In genomic region chr11:98939084-98939952, GRCm38 (mm10) we compare ENCODE assay signal across 8 mouse cellular contexts. TPM values are rescaled to one million over a fixed set of nuclear protein-coding genes. Genes with fewer than 3 reads are reported as not detected.
DNase-seq lines count a peak whose midpoint lies in the region; ATAC-seq and TF ChIP-seq lines count a peak whose summit lies in the region.

No protein-coding gene starts in this region.

- H3K4me3 ChIP-seq in hindbrain, embryonic 14.5 days (replicated peaks; ENCODE audit: low read length): 0 out of 2 replicates have a peak overlapping the region, but pooled peaks have one; percentile 47
- peak overlapping the region; percentile 69 for H3K4me3 ChIP-seq in lung, postnatal 0 days (ENCODE audit: low read depth, low read length)
- H3K4me3 ChIP-seq in thymus, adult 2 months (ENCODE audit: control insufficient read depth, insufficient read depth, low read length): peak overlapping the region; percentile 62

- no peaks in the 10 kb centered on the region for H3K36me3 ChIP-seq in hindbrain, embryonic 14.5 days (replicated peaks; ENCODE audit: control insufficient read depth, insufficient read depth)
- no peaks in the 10 kb centered on the region for H3K36me3 ChIP-seq in lung, postnatal 0 days (ENCODE audit: insufficient read depth, low read length)
- no peaks in the 10 kb centered on the region for H3K36me3 ChIP-seq in thymus, adult 2 months (ENCODE audit: control insufficient read depth, insufficient read depth, low read length)

- no peaks in the 10 kb centered on the region for H3K9me3 ChIP-seq in hindbrain, embryonic 14.5 days (ENCODE audit: control insufficient read depth, low read length)
- no peaks in the 10 kb centered on the region for H3K9me3 ChIP-seq in lung, postnatal 0 days (ENCODE audit: low read length)

- no peaks in the 10 kb centered on the region for H3K27me3 ChIP-seq in hindbrain, embryonic 14.5 days (ENCODE audit: control insufficient read depth, insufficient read depth, low read length)
- H3K27me3 ChIP-seq in lung, postnatal 0 days (replicated peaks; ENCODE audit: insufficient read depth, low read length): no peaks in the 10 kb centered on the region
- no peaks in the 10 kb centered on the region for H3K27me3 ChIP-seq in thymus, adult 2 months (ENCODE audit: control insufficient read depth, insufficient read depth, low read length)

- peak; percentile 7; the same call in 1 of the 2 replicates for TF ChIP-seq EP300 in lung, postnatal 0 days (IDR thresholded peaks at IDR 0.05)

- H3K27ac ChIP-seq in hindbrain, embryonic 14.5 days: no peak overlapping the region
- peak overlapping the region; percentile 97; the same call in 1 of the 2 replicates for H3K27ac ChIP-seq in lung, postnatal 0 days (ENCODE audit: low read length)
- H3K27ac ChIP-seq in thymus, adult 2 months (ENCODE audit: control insufficient read depth, insufficient read depth, low read length): peak overlapping the region; percentile 70

- TF ChIP-seq CTCF in lung, postnatal 0 days (IDR thresholded peaks at IDR 0.05): no peak
- TF ChIP-seq CTCF in thymus, adult 2 months (IDR thresholded peaks at IDR 0.05; ENCODE audit: borderline replicate concordance, control insufficient read depth, extremely low read depth, insufficient read depth, low read length, poor library complexity): 0 out of 2 replicates have a peak, but pooled peaks have one; percentile 26

- peaks cover 73% of the 10 kb centered on the region for H3K4me1 ChIP-seq in hindbrain, embryonic 14.5 days (replicated peaks; ENCODE audit: control insufficient read depth, insufficient read depth, low read length)
- H3K4me1 ChIP-seq in lung, postnatal 0 days (ENCODE audit: insufficient read depth, low read depth, low read length): peaks cover 57% of the 10 kb centered on the region
- H3K4me1 ChIP-seq in thymus, adult 2 months (replicated peaks; ENCODE audit: control insufficient read depth, insufficient read depth, low read length): peaks cover 73% of the 10 kb centered on the region

- H3K4me2 ChIP-seq in hindbrain, embryonic 14.5 days (replicated peaks): peak overlapping the region; percentile 83
- peak overlapping the region; percentile 96 for H3K4me2 ChIP-seq in lung, postnatal 0 days (replicated peaks; ENCODE audit: low read depth, low read length)

- ATAC-seq in hindbrain, embryonic 14.5 days (ENCODE audit: low FRiP score): no peak
- no peak for ATAC-seq in lung, postnatal 0 days
- ATAC-seq in erythroblast, adult 5-6 weeks (replicated peaks; ENCODE audit: low FRiP score, poor library complexity, severe bottlenecking): no peak

- 0 out of 2 replicates have a peak overlapping the region, but pooled peaks have one; percentile 20 for H3K9ac ChIP-seq in hindbrain, embryonic 14.5 days
- H3K9ac ChIP-seq in lung, postnatal 0 days (replicated peaks; ENCODE audit: low read depth): no peak overlapping the region; the same call in 1 of the 2 replicates

- 0 out of 2 replicates have a peak, but pooled peaks have one; percentile 30 for TF ChIP-seq POLR2A in thymus, adult 2 months (IDR thresholded peaks at IDR 0.05; ENCODE audit: control insufficient read depth, extremely low read depth, insufficient read depth, low read length, poor library complexity)

- intact Hi-C loops in left cerebral cortex, postnatal 36 days (cut with DNase I): no loop called here

- 54% methylated on average over 15 of the region's 15 CpGs for WGBS in hindbrain, embryonic 14.5 days
- WGBS in lung, postnatal 0 days: 25% methylated on average over 14 of the region's 15 CpGs
- WGBS in thymus, adult 2 months: 11% methylated on average over 15 of the region's 15 CpGs

- DNase-seq in kidney, adult 18-20 months: peak; percentile 4
- DNase-seq in kidney, postnatal 36 days: no peak
- peak; percentile 60 for DNase-seq in adipocyte (ENCODE audit: low spot score)
- DNase-seq in hindbrain, embryonic 14.5 days (ENCODE audit: low spot score): no peak
- DNase-seq in lung, postnatal 0 days (ENCODE audit: low spot score): peak; percentile 49
- DNase-seq in thymus, adult 2 months: peak; percentile 69
- no peak for DNase-seq in left cerebral cortex, postnatal 36 days (ENCODE audit: low spot score in 2 of 2)

RNA-seq across cellular contexts. Expression of gene Rara, which starts 11.7 kb away (rescaled TPM):
- polyA plus RNA-seq in hindbrain, embryonic 14.5 days (2014; fragmentation: Nextera tagmentation; extraction: Ambion mirVana): 18.4 and 18.7 TPM in 2 replicates
- 26.2 and 28.8 TPM in 2 replicates for polyA plus RNA-seq in lung, postnatal 0 days (2015; fragmentation: Nextera tagmentation; extraction: Ambion mirVana)
- 63.5 and 74.1 TPM in 2 replicates for polyA plus RNA-seq in thymus, adult 2 months (2012; rRNA removed)
- total RNA-seq in left cerebral cortex, postnatal 36 days (2021): 10 to 100 TPM; 10.5 to 11.6 TPM
- 13.1 and 13.2 TPM in 2 replicates for total RNA-seq in erythroblast, adult 5-6 weeks (2015; ENCODE audit: low replicate concordance)
- total RNA-seq in erythroblast, adult 5-6 weeks (2017; ENCODE audit: low replicate concordance): 2.8 TPM in 2 replicates

RNA-seq across cellular contexts. Expression of gene Cdc6, which starts 31.7 kb away (rescaled TPM):
- 4.3 and 5.2 TPM in 2 replicates for polyA plus RNA-seq in hindbrain, embryonic 14.5 days (2014; fragmentation: Nextera tagmentation; extraction: Ambion mirVana)
- 2.5 and 2.6 TPM in 2 replicates for polyA plus RNA-seq in lung, postnatal 0 days (2015; fragmentation: Nextera tagmentation; extraction: Ambion mirVana)
- 8.4 and 12.2 TPM in 2 replicates for polyA plus RNA-seq in thymus, adult 2 months (2012; rRNA removed)
- under 1 TPM; 0.39 to 0.47 TPM for total RNA-seq in left cerebral cortex, postnatal 36 days (2021)
- 20.0 and 20.1 TPM in 2 replicates for total RNA-seq in erythroblast, adult 5-6 weeks (2015; ENCODE audit: low replicate concordance)
- total RNA-seq in erythroblast, adult 5-6 weeks (2017; ENCODE audit: low replicate concordance): 46.7 and 54.2 TPM in 2 replicates

RNA-seq across cellular contexts. Expression of gene Gjd3, which starts 43.5 kb away (rescaled TPM):
- polyA plus RNA-seq in hindbrain, embryonic 14.5 days (2014; fragmentation: Nextera tagmentation; extraction: Ambion mirVana): 0.60 and 1.4 TPM in 2 replicates
- polyA plus RNA-seq in lung, postnatal 0 days (2015; fragmentation: Nextera tagmentation; extraction: Ambion mirVana): 0.56 and 1.0 TPM in 2 replicates
- polyA plus RNA-seq in thymus, adult 2 months (2012; rRNA removed): 1.3 and 1.9 TPM in 2 replicates
- total RNA-seq in left cerebral cortex, postnatal 36 days (2021): 1 to 10 TPM; 2.0 TPM
- total RNA-seq in erythroblast, adult 5-6 weeks (2015; ENCODE audit: low replicate concordance): not detected in 2 replicates
- total RNA-seq in erythroblast, adult 5-6 weeks (2017; ENCODE audit: low replicate concordance): not detected in 2 replicates

Comparison
In these comparisons a context has a peak if more than half of its experiments do, and no peak if none do; other contexts are left out.
1. DNase-seq: peak in kidney, adult 18-20 months (single experiment), adipocyte (single experiment), lung, postnatal 0 days (single experiment) and thymus, adult 2 months (single experiment); none in kidney, postnatal 36 days (0 of 2), hindbrain, embryonic 14.5 days (single experiment) and left cerebral cortex, postnatal 36 days (0 of 2).
2. Peak in every context shown above with its lines, with median percentiles within 50 percentile points of each other: H3K4me3 ChIP-seq.